Mouse (Mus musculus): ENCODE data around the gene Prr11. TPM values are rescaled to one million over a fixed set of nuclear protein-coding genes. Genes with fewer than 3 reads are reported as not detected.

Prr11 gene
- polyA plus RNA-seq (2016; fragmentation: Nextera tagmentation; extraction: Ambion mirVana), result 8.2 and 9.1 TPM in 2 replicates

DNA sequence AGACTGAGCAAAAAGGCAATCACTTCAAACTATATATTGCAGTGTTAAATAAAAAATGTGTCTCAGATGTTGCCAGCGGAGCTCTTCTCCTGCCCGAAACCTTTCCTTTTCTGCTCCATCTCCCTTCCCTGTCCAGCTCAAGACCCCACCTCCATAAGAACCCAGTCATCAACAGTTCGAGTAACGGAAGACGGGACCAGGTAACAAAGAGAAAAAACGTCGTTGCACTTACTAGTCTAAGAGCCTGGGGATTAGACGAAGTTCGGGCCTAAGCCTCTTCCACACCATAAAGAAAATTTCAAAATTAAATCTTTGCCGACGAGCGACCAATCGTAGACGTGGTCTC lies at the start of gene Prr11:
Gene Prr11, minus strand, starts transcription at position 300 of the 346 bp plus-strand sequence.
- Histone ChIP-seq H3K27me3 (replicated peaks) (no peaks in the 10 kb centered on the region), H3K4me1 (replicated peaks) (peaks cover 13% of the 10 kb centered on the region), H3K4me3 (peak within 1 kb of the TSS; percentile 73), H3K9ac (peak within 1 kb of the TSS; percentile 96), H3K4me2 (peak within 1 kb of the TSS; percentile 76), H3K9me3 (replicated peaks) (no peaks in the 10 kb centered on the region), H3K36me3 (peaks cover 36% of the 10 kb centered on the region), H3K27ac (ENCODE audit: poor library complexity, severe bottlenecking) (peak within 1 kb of the TSS; percentile 97)
- WGBS, result under 1% methylated on average over 14 of the region's 14 CpGs
- ATAC-seq (ENCODE audit: insufficient number of reproducible peaks, low FRiP score), result peak; percentile 2; the same call in 1 of the 2 replicates

DNA sequence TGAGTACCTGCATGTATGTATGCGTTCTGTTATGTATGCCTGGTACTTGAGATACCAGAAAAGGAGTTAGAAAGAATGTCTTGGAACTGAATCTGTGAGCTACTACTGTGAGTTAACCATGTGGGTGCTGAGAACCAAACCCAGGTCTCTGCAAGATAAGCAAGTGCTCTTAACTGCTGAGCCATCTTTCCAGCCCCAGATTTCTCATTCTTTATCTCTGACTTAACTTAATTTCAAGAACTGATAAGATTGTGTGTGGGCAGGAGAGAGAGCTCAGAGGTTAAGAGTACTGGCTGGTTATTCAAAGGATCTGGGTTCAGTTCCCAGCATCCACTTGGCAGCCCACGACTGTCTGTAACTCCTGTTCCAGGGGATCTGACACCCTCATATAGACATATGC lies 49.5 kb upstream of the Prr11 start:
- no peaks in the 10 kb centered on the region for H3K4me1 ChIP-seq (replicated peaks)
- H3K27me3 ChIP-seq (replicated peaks), result no peaks in the 10 kb centered on the region
- H3K4me3 ChIP-seq, result no peak overlapping the region
- H3K27ac ChIP-seq (ENCODE audit: poor library complexity, severe bottlenecking), result no peak overlapping the region
- H3K36me3 ChIP-seq, result peaks cover 12% of the 10 kb centered on the region; the same call in 1 of the 2 replicates
- no peaks in the 10 kb centered on the region for H3K9me3 ChIP-seq (replicated peaks)
- WGBS, result 87% methylated on average over 2 of the region's 2 CpGs
- no peak for ATAC-seq (ENCODE audit: insufficient number of reproducible peaks, low FRiP score)
- no peak overlapping the region for H3K9ac ChIP-seq
- no peak overlapping the region for H3K4me2 ChIP-seq

- no peak for ATAC-seq (ENCODE audit: insufficient number of reproducible peaks, low FRiP score)
- Histone ChIP-seq H3K4me1 (replicated peaks) (no peaks in the 10 kb centered on the region), H3K4me2 (no peak overlapping the region), H3K4me3 (no peak overlapping the region), H3K27me3 (replicated peaks) (no peaks in the 10 kb centered on the region), H3K9me3 (replicated peaks) (no peaks in the 10 kb centered on the region), H3K27ac (ENCODE audit: poor library complexity, severe bottlenecking) (no peak overlapping the region), H3K9ac (no peak overlapping the region), H3K36me3 (peaks cover 17% of the 10 kb centered on the region; the same call in 1 of the 2 replicates)
- 86% methylated on average over 4 of the region's 4 CpGs for WGBS
These were observed 27.7 kb upstream of the Prr11 start for GRCm38 (mm10) chr11:87136233-87136632.

DNA sequence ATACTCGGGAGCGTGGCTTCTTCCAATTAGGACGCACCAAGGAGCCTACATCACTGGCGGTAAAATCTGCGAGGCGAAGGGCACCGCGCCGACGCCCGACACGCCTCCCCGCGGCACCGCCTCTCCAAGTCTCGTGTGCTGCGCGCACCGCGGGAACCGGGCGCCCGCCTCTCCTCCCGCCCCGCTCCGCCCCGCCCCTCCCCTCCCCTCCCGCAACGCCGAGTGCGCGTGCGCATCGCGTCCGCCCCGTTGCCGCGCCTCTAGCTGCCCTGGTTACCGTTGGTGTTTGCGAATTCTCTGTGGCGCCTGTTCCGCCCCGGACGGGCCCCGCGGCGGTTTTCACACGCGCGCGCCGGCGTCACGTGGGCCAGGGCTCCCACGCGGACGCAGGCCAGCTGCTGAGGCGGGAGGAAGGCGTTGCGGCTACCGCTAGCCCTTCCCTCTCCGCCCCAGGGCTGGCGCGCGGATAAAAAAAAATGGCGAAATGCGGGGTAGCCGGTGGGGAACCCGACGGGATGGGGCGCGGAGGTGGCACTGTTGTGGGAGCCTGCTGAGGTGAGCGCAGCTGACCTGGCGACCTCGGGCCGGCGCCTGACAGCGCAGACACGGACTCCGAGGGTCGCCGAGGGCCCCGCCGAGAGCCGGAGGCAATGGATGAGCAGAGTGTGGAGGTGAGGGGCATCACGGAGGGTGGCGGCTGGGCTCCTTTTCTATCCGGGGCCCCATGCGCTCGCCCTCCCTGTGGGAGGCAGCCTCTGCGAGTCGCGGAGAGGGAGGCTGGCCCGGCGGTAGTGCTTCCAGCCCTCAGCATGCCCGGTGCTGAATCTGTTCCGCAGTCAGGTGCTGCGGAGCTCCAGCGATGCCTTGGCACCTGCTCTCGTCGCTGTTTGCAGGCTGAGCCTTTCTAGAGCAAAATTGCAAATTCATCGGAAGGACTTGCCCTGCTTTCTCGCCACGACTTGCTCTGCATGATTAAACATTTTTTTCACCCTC lies 18.6 kb upstream of the Prr11 start, which contains the start of gene Trim37:
Gene Trim37, plus strand, starts transcription at position 254 of the 993 bp plus-strand sequence.
- WGBS, result under 1% methylated on average over 101 of the region's 105 CpGs
- Histone ChIP-seq H3K4me2 (peak within 1 kb of the TSS; percentile 76), H3K9me3 (replicated peaks) (no peaks in the 10 kb centered on the region), H3K9ac (peak within 1 kb of the TSS; percentile 85), H3K27me3 (replicated peaks) (no peaks in the 10 kb centered on the region), H3K36me3 (peaks cover 27% of the 10 kb centered on the region), H3K27ac (ENCODE audit: poor library complexity, severe bottlenecking) (peak within 1 kb of the TSS; percentile 81), H3K4me1 (replicated peaks) (peaks cover 11% of the 10 kb centered on the region), H3K4me3 (peak within 1 kb of the TSS; percentile 87)
- peak; percentile 93 for ATAC-seq (ENCODE audit: insufficient number of reproducible peaks, low FRiP score)

- H3K4me3 ChIP-seq, result peak overlapping the region; percentile 87
- H3K4me2 ChIP-seq, result peak overlapping the region; percentile 76
- H3K9me3 ChIP-seq (replicated peaks), result no peaks in the 10 kb centered on the region
- peak overlapping the region; percentile 85 for H3K9ac ChIP-seq
- 2% methylated on average over 12 of the region's 12 CpGs for WGBS
- H3K4me1 ChIP-seq (replicated peaks), result peaks cover 11% of the 10 kb centered on the region
- ATAC-seq (ENCODE audit: insufficient number of reproducible peaks, low FRiP score), result no peak
- H3K27me3 ChIP-seq (replicated peaks), result no peaks in the 10 kb centered on the region
- peaks cover 29% of the 10 kb centered on the region for H3K36me3 ChIP-seq
- H3K27ac ChIP-seq (ENCODE audit: poor library complexity, severe bottlenecking), result peak overlapping the region; percentile 81
These were observed 17.8 kb upstream of the Prr11 start for GRCm38 (mm10) chr11:87126281-87126823.

DNA sequence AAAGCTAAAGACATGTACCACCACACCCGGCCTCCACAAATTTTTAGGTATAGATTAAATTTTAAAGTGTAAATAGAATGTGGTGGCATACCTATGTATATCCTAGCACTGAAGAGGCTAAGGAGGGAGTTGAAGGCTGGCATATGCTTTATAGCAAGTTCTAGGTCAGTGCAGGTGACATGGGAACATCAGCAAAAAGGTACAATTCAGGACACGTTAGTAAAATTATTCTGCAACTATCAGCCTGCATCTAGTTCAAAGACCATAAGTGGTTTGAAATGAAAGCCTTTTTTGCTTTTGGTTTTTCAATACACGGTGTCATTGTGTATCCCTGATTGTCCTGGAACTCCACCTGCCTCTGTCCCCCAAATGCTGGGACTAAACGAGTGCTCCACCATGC lies 17.1 kb upstream of the Prr11 start:
- WGBS, result 59% methylated on average over 4 of the region's 4 CpGs
- ATAC-seq (ENCODE audit: insufficient number of reproducible peaks, low FRiP score), result no peak
- H3K27me3 ChIP-seq (replicated peaks), result no peaks in the 10 kb centered on the region
- peak overlapping the region; percentile 76 for H3K4me2 ChIP-seq
- H3K9ac ChIP-seq, result no peak overlapping the region
- no peak overlapping the region for H3K27ac ChIP-seq (ENCODE audit: poor library complexity, severe bottlenecking)
- peaks cover 35% of the 10 kb centered on the region for H3K36me3 ChIP-seq
- peaks cover 11% of the 10 kb centered on the region for H3K4me1 ChIP-seq (replicated peaks)
- no peak overlapping the region for H3K4me3 ChIP-seq
- no peaks in the 10 kb centered on the region for H3K9me3 ChIP-seq (replicated peaks)

DNA sequence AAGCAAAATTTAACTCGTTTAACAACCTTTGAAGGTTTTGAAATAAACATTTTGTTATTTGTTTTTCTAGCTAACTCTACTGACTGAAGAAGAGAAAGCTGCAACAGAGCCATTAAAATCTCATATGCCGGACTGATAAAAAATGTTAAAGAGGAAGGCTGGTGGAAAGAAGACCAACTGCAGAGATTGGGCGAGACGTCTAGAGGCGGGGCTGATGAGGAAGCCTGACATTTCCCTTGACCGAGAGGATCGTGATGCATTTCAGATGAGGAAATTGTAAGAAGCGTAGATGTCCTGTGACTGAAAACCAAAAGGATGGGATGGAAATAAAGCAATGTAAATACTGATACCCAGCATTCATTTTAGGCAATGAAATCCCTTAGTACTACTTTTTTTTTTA lies 13.4 kb upstream of the Prr11 start:
- H3K27me3 ChIP-seq (replicated peaks), result no peaks in the 10 kb centered on the region
- H3K4me1 ChIP-seq (replicated peaks), result peaks cover 7% of the 10 kb centered on the region
- H3K27ac ChIP-seq (ENCODE audit: poor library complexity, severe bottlenecking), result no peak overlapping the region
- no peak for ATAC-seq (ENCODE audit: insufficient number of reproducible peaks, low FRiP score)
- H3K9ac ChIP-seq, result no peak overlapping the region
- H3K4me2 ChIP-seq, result no peak overlapping the region
- H3K36me3 ChIP-seq, result peaks cover 58% of the 10 kb centered on the region
- no peaks in the 10 kb centered on the region for H3K9me3 ChIP-seq (replicated peaks)
- H3K4me3 ChIP-seq, result no peak overlapping the region
- 76% methylated on average over 8 of the region's 8 CpGs for WGBS

DNA sequence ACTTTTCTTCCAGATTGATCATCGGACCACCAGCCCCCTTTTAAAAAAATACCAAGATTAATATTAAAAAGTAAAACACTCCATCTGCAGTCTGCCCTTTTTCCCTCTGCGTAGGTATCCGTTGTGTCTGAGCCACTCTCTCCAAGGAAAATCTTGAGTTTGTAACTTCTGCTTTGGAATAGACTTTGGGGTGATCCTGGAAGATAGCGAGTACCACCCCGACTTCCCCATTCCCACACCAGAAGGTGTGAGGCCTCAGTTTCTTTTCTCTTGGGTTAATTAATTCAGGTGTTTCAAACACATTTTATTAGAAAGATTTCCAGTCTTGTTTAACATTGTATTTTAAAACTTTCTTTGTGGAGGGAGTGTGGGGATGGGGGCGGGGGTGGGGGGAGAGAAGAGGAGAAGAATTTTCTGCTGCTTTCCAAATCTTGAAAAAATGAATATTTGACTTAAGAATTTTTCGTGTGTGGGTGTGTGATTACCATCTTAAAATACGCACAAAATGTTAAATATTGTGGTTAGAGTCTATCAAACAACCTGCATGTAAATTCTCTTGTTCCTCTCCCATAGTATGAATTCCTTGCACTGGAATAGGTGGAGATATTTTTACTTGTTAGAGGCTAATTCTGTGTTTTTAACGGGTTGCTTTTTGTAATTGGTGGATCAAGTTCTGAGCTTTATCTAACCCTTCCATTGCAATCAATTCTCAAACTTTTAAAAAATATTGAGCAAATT lies 1.8 kb upstream of the Prr11 start:
- 6% methylated on average over 9 of the region's 9 CpGs for WGBS
- Histone ChIP-seq H3K4me2 (peak overlapping the region; percentile 76), H3K27ac (ENCODE audit: poor library complexity, severe bottlenecking) (peak overlapping the region; percentile 97), H3K27me3 (replicated peaks) (no peaks in the 10 kb centered on the region), H3K9me3 (replicated peaks) (no peaks in the 10 kb centered on the region), H3K4me3 (peak overlapping the region; percentile 73), H3K36me3 (peaks cover 33% of the 10 kb centered on the region), H3K9ac (peak overlapping the region; percentile 96), H3K4me1 (replicated peaks) (peaks cover 13% of the 10 kb centered on the region)
- no peak for ATAC-seq (ENCODE audit: insufficient number of reproducible peaks, low FRiP score)

- H3K27ac ChIP-seq (ENCODE audit: poor library complexity, severe bottlenecking), result peak overlapping the region; percentile 97
- no peaks in the 10 kb centered on the region for H3K27me3 ChIP-seq (replicated peaks)
- peaks cover 13% of the 10 kb centered on the region for H3K4me1 ChIP-seq (replicated peaks)
- no peaks in the 10 kb centered on the region for H3K9me3 ChIP-seq (replicated peaks)
- H3K9ac ChIP-seq, result peak overlapping the region; percentile 96
- under 1% methylated on average over 42 of the region's 42 CpGs for WGBS
- H3K36me3 ChIP-seq, result peaks cover 33% of the 10 kb centered on the region
- no peak for ATAC-seq (ENCODE audit: insufficient number of reproducible peaks, low FRiP score)
- peak overlapping the region; percentile 76 for H3K4me2 ChIP-seq
- peak overlapping the region; percentile 73 for H3K4me3 ChIP-seq
These were observed 1.1 kb upstream of the Prr11 start for GRCm38 (mm10) chr11:87109519-87110171.

- Histone ChIP-seq H3K9me3 (replicated peaks) (no peaks in the 10 kb centered on the region), H3K9ac (peak within 1 kb of the TSS; percentile 96), H3K27me3 (replicated peaks) (no peaks in the 10 kb centered on the region), H3K4me1 (replicated peaks) (peaks cover 13% of the 10 kb centered on the region), H3K27ac (ENCODE audit: poor library complexity, severe bottlenecking) (peak within 1 kb of the TSS; percentile 97), H3K4me3 (peak within 1 kb of the TSS; percentile 73), H3K36me3 (peaks cover 35% of the 10 kb centered on the region), H3K4me2 (peak within 1 kb of the TSS; percentile 76)
- ATAC-seq (ENCODE audit: insufficient number of reproducible peaks, low FRiP score), result peak; percentile 99
- WGBS, result under 1% methylated on average over 40 of the region's 40 CpGs
These were observed 429 bp upstream of the Prr11 start, which contains the start of gene Ska2 for GRCm38 (mm10) chr11:87108755-87109518. TSS of gene Ska2 (plus strand) at chr11:87109234.
